Mouse (Mus musculus) layer of hippocampus, adult 8-10 months (tissue): ENCODE data around the gene Obscn. TPM values are rescaled to one million over a fixed set of nuclear protein-coding genes. Genes with fewer than 3 reads are reported as not detected.

Experiments
- microRNA-seq, 2 experiments: library from miRNA; unstranded; fragments of <30 nt; microRNA quantifications; one replicate each; pipeline ENCODE4 v1.2.0; 2022
- total RNA-seq, 4 experiments: library from RNA; stranded (reverse); gene quantifications; 2 replicates each; pipeline ENCODE4 v1.2.4; 2022

Gene Obscn
- total RNA-seq, 4 experiments from 2014 or later: 1.2 to 1.9 (median 1.5) TPM

Small RNA genes within 50 kb of the gene (microRNA-seq; reads per million reads assigned to microRNA genes)
- 0 to 0.51 reads per million in 2 experiments for gene Gm44313

Other genes starting within 250 kb of the Obscn start
- 10 to 100 TPM in 2 of 4 experiments, 1 to 10 TPM in 2; 9.0 to 10.2 (median 9.8) TPM for gene Zfp39, start 232.2 kb downstream of the Obscn start, total RNA-seq
- gene Btnl10, start 218.5 kb downstream of the Obscn start, total RNA-seq: under 1 TPM in 1 of 4 experiments, not detected in 3; 0.14 TPM
- gene Rnf187, start 197.5 kb downstream of the Obscn start, total RNA-seq: 100 to 1,000 TPM; 426 to 450 (median 442) TPM
- 10 to 100 TPM; 71.4 to 92.2 (median 75.7) TPM for gene Hist3h2ba, start 187.5 kb downstream of the Obscn start, total RNA-seq
- 10 to 100 TPM; 48.9 to 64.2 (median 56.8) TPM for gene Hist3h2a, start 181.7 kb downstream of the Obscn start, total RNA-seq
- gene Trim17, start 181.7 kb downstream of the Obscn start, total RNA-seq: 1 to 10 TPM; 2.8 to 6.3 (median 4.8) TPM
- gene Trim11, start 158.3 kb downstream of the Obscn start, total RNA-seq: 10 to 100 TPM; 28.4 to 32.5 (median 31.0) TPM
- 10 to 100 TPM in 1 of 4 experiments, 1 to 10 TPM in 3; 5.9 to 10.2 (median 7.3) TPM for gene Iba57, start 27.3 kb upstream of the Obscn start, total RNA-seq
- 10 to 100 TPM; 11.8 to 15.9 (median 12.5) TPM for gene Gjc2, start 46.8 kb upstream of the Obscn start, total RNA-seq
- gene Guk1, start 55.8 kb upstream of the Obscn start, total RNA-seq: 100 to 1,000 TPM; 135 to 149 (median 141) TPM
- 10 to 100 TPM; 31.2 to 40.8 (median 36.1) TPM for gene Mrpl55, start 66.1 kb upstream of the Obscn start, total RNA-seq
- 10 to 100 TPM; 18.9 to 24.8 (median 22.0) TPM for gene 2310033P09Rik, start 71.9 kb upstream of the Obscn start, total RNA-seq
- gene Arf1, start 91.9 kb upstream of the Obscn start, total RNA-seq: 100 to 1,000 TPM; 479 to 502 (median 488) TPM
- gene Wnt3a, start 154.3 kb upstream of the Obscn start, total RNA-seq: under 1 TPM in 3 of 4 experiments, not detected in 1; 0.10 to 0.22 (median 0.16) TPM
- 1 to 10 TPM; 2.9 to 7.3 (median 4.5) TPM for gene Wnt9a, start 170.5 kb upstream of the Obscn start, total RNA-seq
- gene Prss38, start 239.3 kb upstream of the Obscn start, total RNA-seq: not detected